Mouse (Mus musculus) liver, adult 2 months (tissue): ENCODE results near the gene Sptbn2. TPM values are rescaled to one million over a fixed set of nuclear protein-coding genes. Genes with fewer than 3 reads are reported as not detected.
"Not testable (repeated sequence)": the region's sequence is repeated elsewhere in the genome, so short reads cannot be mapped to it uniquely, and the experiment has no call there.

Source experiments
- DNase-seq: peaks from one replicate; pipeline ENCODE4 v3.0.0-alpha.2; 2011; ENCODE audit warnings: low read depth, low spot score; ENCODE audit errors: extremely low read depth
- H3K27ac ChIP-seq: fragments of 200-500 bp; replicated peaks from 2 replicates; pipeline ENCODE4 v1.5.1; 2012; ENCODE audit warnings: low read depth, mild to moderate bottlenecking, control low read depth, inconsistent platforms, low read length; ENCODE audit not compliant: insufficient read depth
- H3K27me3 ChIP-seq: fragments of 200-500 bp; 2 replicates; pipeline ENCODE4 v1.6.1; 2012; ENCODE audit warnings: mild to moderate bottlenecking, moderate library complexity, low read length, inconsistent platforms; ENCODE audit not compliant: control insufficient read depth, insufficient read depth
- H3K36me3 ChIP-seq: fragments of 200-500 bp; 2 replicates; pipeline ENCODE4 v1.6.1; 2012; ENCODE audit warnings: low read length, inconsistent platforms; ENCODE audit not compliant: control insufficient read depth, insufficient read depth
- H3K4me1 ChIP-seq: fragments of 200-500 bp; 2 replicates; pipeline ENCODE4 v1.6.1; 2011; ENCODE audit warnings: low read length; ENCODE audit not compliant: control insufficient read depth, insufficient read depth
- H3K4me3 ChIP-seq: fragments of 200-500 bp; 2 replicates; pipeline ENCODE4 v1.5.1; 2011; ENCODE audit warnings: low read depth, mild to moderate bottlenecking, control low read depth, low read length, moderate library complexity; ENCODE audit not compliant: insufficient read depth
- H3K79me2 ChIP-seq: fragments of 200-500 bp; 2 replicates; pipeline ENCODE4 v1.6.1; 2012; ENCODE audit warnings: inconsistent platforms, mild to moderate bottlenecking, low read length, moderate library complexity; ENCODE audit not compliant: control insufficient read depth, insufficient read depth
- H3K9ac ChIP-seq: fragments of 200-500 bp; 2 replicates; pipeline ENCODE4 v1.6.1; 2012; ENCODE audit warnings: low read depth, mild to moderate bottlenecking, control low read depth, inconsistent platforms, low read length
- CTCF ChIP-seq: fragments of 200-500 bp; IDR thresholded peaks from 2 replicates; pipeline ENCODE4 v1.5.1; 2011; ENCODE audit warnings: low read depth, low read length, control low read depth
- POLR2A ChIP-seq: fragments of 200-500 bp; IDR thresholded peaks from 2 replicates; pipeline ENCODE4 v1.6.1; 2011; ENCODE audit warnings: low read length, control low read depth; ENCODE audit not compliant: insufficient read depth; ENCODE audit errors: extremely low read depth
- WGBS: fragments of 180-500 bp; shearing (Covaris S2); methylation state at CpG from one replicate; pipeline ENCODE4 v1.1.7; 2018; 5-methylcytosine and 5-hydroxymethylcytosine counted together
- polyA plus RNA-seq: library from polyadenylated mRNA; depleted of rRNA; stranded (reverse); fragments of >200 nt; gene quantifications from 2 replicates; pipeline ENCODE4 v1.2.3, GENCODE M21; 2012
- total RNA-seq: library from RNA; depleted of rRNA; stranded (reverse); fragments of >200 nt; gene quantifications from 2 replicates; pipeline ENCODE4 v1.2.3, GENCODE M21; 2014

Gene Sptbn2
- total and polyA plus RNA-seq, 2 experiments: 12.9 to 36.7 TPM

DNA sequence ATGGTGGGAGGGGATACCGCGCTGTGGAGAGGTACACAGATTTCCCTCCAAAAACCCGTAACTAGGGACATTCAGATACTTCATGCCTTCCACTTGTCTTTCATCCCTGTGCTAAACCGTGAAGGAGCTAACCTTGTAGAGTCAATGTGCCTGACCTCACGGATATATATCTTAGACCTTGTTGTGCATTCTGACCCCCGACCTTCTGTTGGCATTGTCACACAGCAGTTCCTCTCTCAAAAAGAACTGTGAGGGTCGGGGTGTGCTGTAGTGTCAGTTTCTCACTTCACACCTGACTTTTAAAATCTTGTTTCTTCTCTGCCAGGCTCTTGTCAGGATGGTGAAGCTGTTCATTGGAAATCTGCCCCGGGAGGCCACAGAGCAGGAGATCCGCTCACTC lies 46.0 kb downstream of the Sptbn2 start:
- peaks cover 5% of the 10 kb centered on the region for H3K36me3 ChIP-seq
- DNase-seq: no peak
- peak overlapping the region; percentile 92 for H3K4me3 ChIP-seq
- peak overlapping the region; percentile 89 for H3K27ac ChIP-seq
- H3K4me1 ChIP-seq: peaks cover 13% of the 10 kb centered on the region
- WGBS: 6% methylated on average over 9 of the region's 9 CpGs
- peak overlapping the region; percentile 93 for H3K9ac ChIP-seq
- H3K79me2 ChIP-seq: peaks cover 5% of the 10 kb centered on the region
- TF ChIP-seq POLR2A: no peak
- no peak for TF ChIP-seq CTCF
- H3K27me3 ChIP-seq: no peaks in the 10 kb centered on the region

DNA sequence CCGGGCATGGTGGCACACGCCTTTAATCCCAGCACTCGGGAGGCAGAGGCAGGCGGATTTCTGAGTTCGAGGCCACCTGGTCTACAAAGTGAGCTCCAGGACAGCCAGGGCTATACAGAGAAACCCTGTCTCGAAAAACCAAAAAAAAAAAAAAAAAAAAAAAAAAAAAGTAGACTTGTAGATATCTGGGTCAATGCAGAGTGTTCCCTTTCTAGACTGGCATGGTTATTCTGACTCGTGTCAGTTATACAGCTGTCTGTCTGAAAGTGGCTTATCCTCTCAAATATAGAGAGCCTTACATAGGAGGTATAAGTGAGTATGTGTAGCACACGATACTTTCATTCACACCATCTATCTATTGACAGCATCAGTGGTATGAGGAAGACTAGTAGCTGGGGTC lies 49.6 kb downstream of the Sptbn2 start:
- H3K9ac ChIP-seq, DNase-seq, H3K27ac ChIP-seq, H3K27me3 ChIP-seq, H3K4me3 ChIP-seq: not testable (repeated sequence)
- Histone ChIP-seq H3K36me3 (peaks cover 29% of the 10 kb centered on the region), H3K4me1 (peaks cover 19% of the 10 kb centered on the region), H3K79me2 (peaks cover 11% of the 10 kb centered on the region)
- 75% methylated on average over 8 of the region's 8 CpGs for WGBS

GRCm38 (mm10) chr19:4762876-4763275 lies 51.9 kb downstream of the Sptbn2 start:
- H3K36me3 ChIP-seq: peaks cover 38% of the 10 kb centered on the region
- peaks cover 20% of the 10 kb centered on the region for H3K79me2 ChIP-seq
- H3K27ac ChIP-seq: no peak overlapping the region
- DNase-seq: peak; percentile 71
- H3K4me1 ChIP-seq: peaks cover 31% of the 10 kb centered on the region
- no peak overlapping the region for H3K9ac ChIP-seq
- 9% methylated on average over 1 of the region's 1 CpGs for WGBS
- no peaks in the 10 kb centered on the region for H3K27me3 ChIP-seq
- TF ChIP-seq POLR2A (no peak), CTCF (peak; percentile 29; the same call in 1 of the 2 replicates)
- no peak overlapping the region for H3K4me3 ChIP-seq

DNA sequence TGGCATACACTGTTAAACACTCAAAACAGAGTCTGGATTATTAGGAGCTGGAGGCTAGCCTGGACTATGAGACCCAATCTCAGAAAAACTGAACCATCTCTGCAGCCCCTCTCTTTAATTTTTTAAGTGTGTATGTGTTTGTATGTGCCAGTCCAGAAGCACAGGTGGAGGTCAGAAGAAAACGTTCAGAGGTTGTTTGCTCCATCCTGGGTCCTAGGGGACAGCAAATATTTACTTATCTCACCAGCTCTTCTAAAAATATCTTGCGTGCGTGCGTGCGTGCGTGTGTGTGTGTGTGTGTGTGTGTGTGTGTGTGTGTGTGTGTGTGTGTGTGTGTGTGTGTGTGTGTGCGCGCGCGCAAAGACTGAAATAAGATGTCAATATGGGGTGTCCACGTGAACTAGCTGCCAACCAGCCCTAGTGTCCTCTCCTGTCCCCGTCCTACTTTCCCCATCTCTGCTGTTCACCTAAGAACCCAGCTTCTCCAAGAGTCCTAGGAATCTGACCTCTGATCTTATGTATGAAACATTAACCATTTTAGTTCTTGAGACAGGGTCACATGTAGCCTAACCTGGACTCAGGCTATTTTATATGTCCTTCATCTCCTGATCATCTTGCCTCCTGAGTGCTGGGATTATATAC lies 56.7 kb downstream of the Sptbn2 start:
- TF ChIP-seq CTCF (no peak), POLR2A (no peak)
- Histone ChIP-seq H3K27ac (peak overlapping the region; percentile 84), H3K4me3 (no peak overlapping the region), H3K4me1 (peaks cover 24% of the 10 kb centered on the region), H3K36me3 (peaks cover 58% of the 10 kb centered on the region), H3K79me2 (peaks cover 14% of the 10 kb centered on the region; the same call in 1 of the 2 replicates), H3K9ac (peak overlapping the region; percentile 50; the same call in 1 of the 2 replicates), H3K27me3 (no peaks in the 10 kb centered on the region)
- WGBS: 49% methylated on average over 12 of the region's 12 CpGs
- peak; percentile 91 for DNase-seq

DNA sequence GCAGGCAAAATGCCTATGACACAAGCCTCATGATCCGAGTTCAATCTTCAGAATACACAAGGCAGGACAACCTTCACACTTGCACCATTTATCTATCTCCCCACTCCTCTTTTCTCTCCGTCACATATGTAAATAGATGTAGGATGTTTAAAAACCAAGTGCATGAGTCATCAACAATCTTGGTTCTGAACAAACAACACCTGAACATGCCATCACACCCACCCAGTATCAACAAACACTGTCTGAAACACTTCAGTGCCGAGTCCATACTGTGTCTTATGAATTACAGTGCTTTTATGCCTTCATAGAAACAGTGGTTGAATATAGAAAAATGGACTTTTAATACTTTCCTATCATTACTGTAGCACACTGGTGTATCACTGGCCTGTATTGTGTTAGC lies 61.8 kb downstream of the Sptbn2 start:
- 33% methylated on average over 3 of the region's 3 CpGs for WGBS
- Histone ChIP-seq H3K27ac (no peak overlapping the region), H3K4me3 (no peak overlapping the region), H3K27me3 (no peaks in the 10 kb centered on the region), H3K36me3 (peaks cover 53% of the 10 kb centered on the region), H3K4me1 (peaks cover 5% of the 10 kb centered on the region; the same call in 1 of the 2 replicates), H3K79me2 (peaks cover 7% of the 10 kb centered on the region; the same call in 1 of the 2 replicates), H3K9ac (no peak overlapping the region)
- DNase-seq: no peak
- TF ChIP-seq POLR2A (no peak), CTCF (no peak)

- H3K27ac ChIP-seq: 0 out of 2 replicates have a peak overlapping the region, but pooled peaks have one; percentile 26
- DNase-seq: no peak
- TF ChIP-seq POLR2A: no peak
- no peak for TF ChIP-seq CTCF
- H3K36me3 ChIP-seq: peaks cover 74% of the 10 kb centered on the region
- H3K9ac ChIP-seq: no peak overlapping the region
- no peaks in the 10 kb centered on the region for H3K27me3 ChIP-seq
- H3K4me1 ChIP-seq: peaks cover 17% of the 10 kb centered on the region
- H3K79me2 ChIP-seq: peaks cover 37% of the 10 kb centered on the region
- H3K4me3 ChIP-seq: no peak overlapping the region
- WGBS: 67% methylated on average over 2 of the region's 2 CpGs
Observed at GRCm38 (mm10) chr19:4782891-4783290, 71.9 kb downstream of the Sptbn2 start.
